Mouse (Mus musculus) liver, embryonic 14.5 days (tissue): ENCODE measurements around the gene Krtap4-2. TPM values are rescaled to one million over a fixed set of nuclear protein-coding genes. Genes with fewer than 3 reads are reported as not detected.
"Not testable (repeated sequence)": the region's sequence is repeated elsewhere in the genome, so short reads cannot be mapped to it uniquely, and the experiment has no call there.

Experiments
- ATAC-seq: fragments of 200-750 bp; cut with Nextera tagmentation; 2 replicates; pipeline ENCODE4 v1.8.0; 2017; ENCODE audit warnings: moderate number of reproducible peaks, mild to moderate bottlenecking, moderate library complexity; ENCODE audit not compliant: insufficient read depth
- DNase-seq, 3 experiments: peaks; one replicate each; pipeline ENCODE4 v3.0.0-alpha.2; 2012 to 2013; ENCODE audit warnings: low read depth in 3 of 3, low spot score in 3 of 3
- H3K27ac ChIP-seq: fragments of 300-500 bp; sonication (generic); 2 replicates; pipeline ENCODE4 v1.5.1; 2014; ENCODE audit warnings: moderate library complexity, mild to moderate bottlenecking, control low read depth, inconsistent platforms
- H3K27me3 ChIP-seq: fragments of 300-500 bp; sonication (generic); 2 replicates; pipeline ENCODE4 v1.6.1; 2014; ENCODE audit warnings: mild to moderate bottlenecking, low read length, moderate library complexity; ENCODE audit not compliant: control insufficient read depth, insufficient read depth
- H3K36me3 ChIP-seq: fragments of 300-500 bp; sonication (generic); replicated peaks from 2 replicates; pipeline ENCODE4 v1.6.1; 2014; ENCODE audit warnings: low read depth; ENCODE audit not compliant: control insufficient read depth, insufficient read depth
- H3K4me1 ChIP-seq, 2 experiments: fragments of 200-500 bp in 1 of 2; fragments of 300-500 bp in 1 of 2; sonication (generic) in 1 of 2; replicated peaks; 2 replicates each; pipeline ENCODE4 v1.6.1; 2012 to 2014; ENCODE audit warnings: antibody characterized with exemption in 1 of 2, inconsistent platforms in 1 of 2, low read length in 1 of 2; ENCODE audit not compliant: control insufficient read depth in 2 of 2, insufficient read depth in 2 of 2
- H3K4me2 ChIP-seq: fragments of 300-500 bp; sonication (generic); 2 replicates; pipeline ENCODE4 v1.6.1; 2014; ENCODE audit warnings: low read depth, mild to moderate bottlenecking, control low read depth, moderate library complexity
- H3K4me3 ChIP-seq, 2 experiments: fragments of 200-500 bp in 1 of 2; fragments of 300-500 bp in 1 of 2; sonication (generic) in 1 of 2; 2 replicates each; pipeline ENCODE4 v1.5.1; 2012 to 2014; ENCODE audit warnings: low read depth in 2 of 2, low read length in 2 of 2, mild to moderate bottlenecking in 2 of 2, control low read depth in 1 of 2, inconsistent platforms in 1 of 2, moderate library complexity in 1 of 2; ENCODE audit not compliant: insufficient read depth in 1 of 2
- H3K9ac ChIP-seq: fragments of 300-500 bp; sonication (generic); replicated peaks from 2 replicates; pipeline ENCODE4 v1.6.1; 2014; ENCODE audit warnings: mild to moderate bottlenecking, control low read depth, moderate library complexity
- H3K9me3 ChIP-seq: fragments of 300-500 bp; sonication (generic); 2 replicates; pipeline ENCODE4 v1.6.1; 2016; ENCODE audit warnings: low read length, mixed read lengths; ENCODE audit not compliant: control insufficient read depth
- CTCF ChIP-seq: IDR thresholded peaks from 2 replicates; pipeline ENCODE4 v1.5.1; 2016; ENCODE audit warnings: antibody characterized with exemption, low read depth, control low read depth
- EP300 ChIP-seq: IDR thresholded peaks from 2 replicates; pipeline ENCODE4 v1.6.1; 2016; ENCODE audit warnings: antibody characterized with exemption, low read depth
- WGBS: fragments of 180-500 bp; shearing (Covaris S2); extraction: QIAGEN DNeasy Blood & Tissue Kit; methylation state at CpG from one replicate; pipeline ENCODE4 v1.1.7; 2014; ENCODE audit not compliant: insufficient replicate concordance; 5-methylcytosine and 5-hydroxymethylcytosine counted together
- polyA plus RNA-seq, 2 experiments: library from polyadenylated mRNA; depleted of rRNA in 1 of 2; stranded (reverse) in 1 of 2; unstranded in 1 of 2; fragments of >200 nt; fragmentation: Nextera tagmentation in 1 of 2; extraction: Ambion mirVana in 1 of 2; gene quantifications; 2 replicates each; pipeline versions ENCODE4 v1.2.1 to v1.2.3; 2012 to 2014

The Krtap4-2 gene
- polyA plus RNA-seq, 2 experiments: not detected

GRCm38 (mm10) chr11:99614796-99615363 lies 20.0 kb downstream of the Krtap4-2 start, which contains the start of gene Krtap2-4:
TSS of gene Krtap2-4 (minus strand) at chr11:99614846.
- Histone ChIP-seq H3K4me2 (no peak within 1 kb of the TSS), H3K27me3 (no peaks in the 10 kb centered on the region), H3K27ac (no peak within 1 kb of the TSS), H3K4me1 (no peaks in the 10 kb centered on the region), H3K36me3 (no peaks in the 10 kb centered on the region), H3K9ac (no peak within 1 kb of the TSS), H3K4me3 (no peak within 1 kb of the TSS), H3K9me3 (no peaks in the 10 kb centered on the region)
- DNase-seq (no peak), ATAC-seq (no peak)
- TF ChIP-seq CTCF: no peak
- no peak for TF ChIP-seq EP300
- 42% methylated on average over 3 of the region's 3 CpGs for WGBS

- H3K9ac ChIP-seq, H3K27me3 ChIP-seq, H3K9me3 ChIP-seq, H3K4me1 ChIP-seq, DNase-seq, H3K36me3 ChIP-seq, H3K27ac ChIP-seq, H3K4me2 ChIP-seq, ATAC-seq, H3K4me3 ChIP-seq: not testable (repeated sequence)
- 44% methylated on average over 1 of the region's 2 CpGs for WGBS
These were observed 24.8 kb downstream of the Krtap4-2 start, which contains the start of gene Gm11937 for GRCm38 (mm10) chr11:99610089-99610488. TSS of gene Gm11937 (minus strand) at chr11:99610189.

- no peaks in the 10 kb centered on the region for H3K9me3 ChIP-seq
- no peaks in the 10 kb centered on the region for H3K27me3 ChIP-seq
- H3K27ac ChIP-seq: no peak overlapping the region
- ATAC-seq (no peak), DNase-seq (no peak)
- H3K4me3 ChIP-seq: no peak overlapping the region
- no peaks in the 10 kb centered on the region for H3K4me1 ChIP-seq
- no peak overlapping the region for H3K9ac ChIP-seq
- 45% methylated on average over 1 of the region's 1 CpGs for WGBS
- no peaks in the 10 kb centered on the region for H3K36me3 ChIP-seq
- TF ChIP-seq EP300 (no peak), CTCF (no peak)
- no peak overlapping the region for H3K4me2 ChIP-seq
These were observed 25.8 kb downstream of the Krtap4-2 start for GRCm38 (mm10) chr11:99609126-99609525.

- not testable (repeated sequence) for DNase-seq, ATAC-seq
- 50% methylated on average over 1 of the region's 1 CpGs for WGBS
These were observed 31.7 kb downstream of the Krtap4-2 start, which contains the start of gene Gm11938 for GRCm38 (mm10) chr11:99603208-99603607. TSS of gene Gm11938 (minus strand) at chr11:99603308.

GRCm38 (mm10) chr11:99597742-99598141 lies 37.1 kb downstream of the Krtap4-2 start, which contains the start of gene Krtap9-3:
TSS of gene Krtap9-3 (minus strand) at chr11:99598105.
- WGBS: 64% methylated on average over 6 of the region's 6 CpGs
- H3K4me2 ChIP-seq, H3K36me3 ChIP-seq, H3K9ac ChIP-seq, H3K4me1 ChIP-seq, H3K9me3 ChIP-seq, DNase-seq, ATAC-seq, H3K27me3 ChIP-seq, H3K27ac ChIP-seq, H3K4me3 ChIP-seq: not testable (repeated sequence)

More at GRCm38 (mm10) chr11:99603208-99603607, 31.7 kb downstream of the Krtap4-2 start, which contains the start of gene Gm11938:
- not testable (repeated sequence) for H3K36me3 ChIP-seq, H3K9ac ChIP-seq, H3K4me3 ChIP-seq, H3K27me3 ChIP-seq, H3K4me1 ChIP-seq, H3K9me3 ChIP-seq, H3K27ac ChIP-seq, H3K4me2 ChIP-seq
